Mouse (Mus musculus) midbrain, embryonic 14.5 days (tissue): Measurements from ENCODE around the gene Cdh23. TPM values are rescaled to one million over a fixed set of nuclear protein-coding genes. Genes with fewer than 3 reads are reported as not detected.

ENCODE experiments used
- ATAC-seq: fragments of 200-750 bp; cut with Nextera tagmentation; 2 replicates; pipeline ENCODE4 v1.8.0; 2017; ENCODE audit warnings: moderate number of reproducible peaks, moderate library complexity; ENCODE audit not compliant: low FRiP score, low TSS enrichment
- DNase-seq: peaks from one replicate; pipeline ENCODE4 v3.0.0-alpha.2; 2015
- H3K27ac ChIP-seq: fragments of 300-500 bp; sonication (generic); replicated peaks from 2 replicates; pipeline ENCODE4 v1.5.1; 2014; ENCODE audit warnings: mild to moderate bottlenecking, low read depth, low read length, moderate library complexity
- H3K27me3 ChIP-seq: fragments of 300-500 bp; sonication (generic); 2 replicates; pipeline ENCODE4 v1.6.1; 2014; ENCODE audit warnings: low read length, control low read depth, mixed read lengths; ENCODE audit not compliant: control insufficient read depth, insufficient read depth
- H3K36me3 ChIP-seq: fragments of 300-500 bp; sonication (generic); 2 replicates; pipeline ENCODE4 v1.6.1; 2014; ENCODE audit warnings: low read length, control low read depth; ENCODE audit not compliant: control insufficient read depth, insufficient read depth
- H3K4me1 ChIP-seq: fragments of 300-500 bp; sonication (generic); 2 replicates; pipeline ENCODE4 v1.6.1; 2014; ENCODE audit warnings: mild to moderate bottlenecking, antibody characterized with exemption, low read length, control low read depth; ENCODE audit not compliant: control insufficient read depth, insufficient read depth
- H3K4me2 ChIP-seq: fragments of 300-500 bp; sonication (generic); 2 replicates; pipeline ENCODE4 v1.6.1; 2014; ENCODE audit warnings: mild to moderate bottlenecking, low read length, moderate library complexity
- H3K4me3 ChIP-seq: fragments of 300-500 bp; sonication (generic); replicated peaks from 2 replicates; pipeline ENCODE4 v1.5.1; 2014; ENCODE audit warnings: low read depth, low read length
- H3K9ac ChIP-seq: fragments of 300-500 bp; sonication (generic); replicated peaks from 2 replicates; pipeline ENCODE4 v1.6.1; 2014; ENCODE audit warnings: mild to moderate bottlenecking, low read length, moderate library complexity
- H3K9me3 ChIP-seq: fragments of 300-500 bp; sonication (generic); 2 replicates; pipeline ENCODE4 v1.6.1; 2016; ENCODE audit warnings: low read length, control low read depth, mixed read lengths; ENCODE audit not compliant: control insufficient read depth
- WGBS: fragments of 180-500 bp; shearing (Covaris S2); extraction: QIAGEN DNeasy Blood & Tissue Kit; methylation state at CpG from one replicate; pipeline ENCODE4 v1.1.7; 2014; 5-methylcytosine and 5-hydroxymethylcytosine counted together
- polyA plus RNA-seq: library from polyadenylated mRNA; unstranded; fragments of >200 nt; fragmentation: Nextera tagmentation; extraction: Ambion mirVana; gene quantifications from 2 replicates; pipeline ENCODE4 v1.2.1, GENCODE M21; 2014

Cdh23 gene
- polyA plus RNA-seq, 1 experiment from 2014 or later = 5.0 TPM

GRCm38 (mm10) chr10:60737169-60737728, 41.0 kb upstream of the Cdh23 start:
- Histone ChIP-seq H3K36me3 (no peaks in the 10 kb centered on the region), H3K9ac (no peak overlapping the region), H3K4me1 (peaks cover 5% of the 10 kb centered on the region; the same call in 1 of the 2 replicates), H3K27me3 (no peaks in the 10 kb centered on the region), H3K27ac (no peak overlapping the region), H3K9me3 (no peaks in the 10 kb centered on the region), H3K4me3 (no peak overlapping the region), H3K4me2 (no peak overlapping the region)
- 53% methylated on average over 11 of the region's 11 CpGs for WGBS
- DNase-seq (no peak), ATAC-seq (no peak)

DNA sequence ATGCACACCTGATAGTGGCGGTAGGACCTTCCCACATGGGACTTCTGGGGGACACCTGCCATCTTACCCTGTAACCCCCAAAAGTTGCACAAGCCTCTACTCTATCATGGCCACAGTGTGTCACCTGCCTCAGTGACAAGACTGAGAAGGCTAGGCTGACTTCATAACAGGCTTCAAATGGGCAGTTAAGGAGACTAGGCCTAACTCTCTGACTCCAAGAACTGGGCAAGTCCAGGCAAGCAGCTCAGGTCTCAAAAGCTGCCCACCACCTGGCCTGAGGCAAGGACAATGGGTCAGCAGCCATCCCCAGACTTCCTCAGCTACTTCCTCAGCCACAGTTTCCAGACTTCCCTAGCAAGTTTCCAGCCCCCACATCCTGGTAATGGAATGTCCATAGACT, 39.4 kb upstream of the Cdh23 start:
- H3K9me3 ChIP-seq = no peaks in the 10 kb centered on the region
- WGBS = 86% methylated on average over 1 of the region's 1 CpGs
- H3K9ac ChIP-seq = no peak overlapping the region
- H3K4me2 ChIP-seq = no peak overlapping the region
- ATAC-seq = no peak
- H3K36me3 ChIP-seq = no peaks in the 10 kb centered on the region
- H3K27ac ChIP-seq = no peak overlapping the region
- no peak for DNase-seq
- H3K27me3 ChIP-seq = no peaks in the 10 kb centered on the region
- peaks cover 13% of the 10 kb centered on the region for H3K4me1 ChIP-seq
- H3K4me3 ChIP-seq = no peak overlapping the region

DNA sequence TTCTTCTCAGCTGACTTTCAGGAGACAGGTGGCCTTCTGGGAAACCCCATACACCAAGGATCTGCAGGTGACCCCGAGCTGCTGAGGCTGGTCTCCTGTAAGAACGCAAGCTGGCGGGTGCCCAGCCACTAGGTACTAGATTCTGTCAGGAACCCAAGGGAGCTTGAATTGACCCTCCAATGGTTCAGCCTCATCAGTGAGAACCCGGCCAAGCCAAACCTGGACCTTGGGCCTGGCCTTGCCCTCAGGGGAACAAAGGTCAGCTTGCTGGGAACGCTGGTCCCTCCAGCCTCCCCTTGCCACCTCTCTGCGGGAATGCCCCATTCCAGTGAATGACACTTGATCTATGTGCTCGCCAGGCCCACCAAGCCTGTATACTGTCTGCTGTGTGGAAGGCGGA, 37.2 kb upstream of the Cdh23 start:
- no peak overlapping the region for H3K9ac ChIP-seq
- no peaks in the 10 kb centered on the region for H3K36me3 ChIP-seq
- H3K27me3 ChIP-seq = no peaks in the 10 kb centered on the region
- ATAC-seq (no peak), DNase-seq (no peak)
- no peak overlapping the region for H3K4me2 ChIP-seq
- H3K4me3 ChIP-seq = no peak overlapping the region
- WGBS = 91% methylated on average over 8 of the region's 8 CpGs
- H3K27ac ChIP-seq = no peak overlapping the region
- peaks cover 13% of the 10 kb centered on the region for H3K4me1 ChIP-seq
- H3K9me3 ChIP-seq = no peaks in the 10 kb centered on the region

DNA sequence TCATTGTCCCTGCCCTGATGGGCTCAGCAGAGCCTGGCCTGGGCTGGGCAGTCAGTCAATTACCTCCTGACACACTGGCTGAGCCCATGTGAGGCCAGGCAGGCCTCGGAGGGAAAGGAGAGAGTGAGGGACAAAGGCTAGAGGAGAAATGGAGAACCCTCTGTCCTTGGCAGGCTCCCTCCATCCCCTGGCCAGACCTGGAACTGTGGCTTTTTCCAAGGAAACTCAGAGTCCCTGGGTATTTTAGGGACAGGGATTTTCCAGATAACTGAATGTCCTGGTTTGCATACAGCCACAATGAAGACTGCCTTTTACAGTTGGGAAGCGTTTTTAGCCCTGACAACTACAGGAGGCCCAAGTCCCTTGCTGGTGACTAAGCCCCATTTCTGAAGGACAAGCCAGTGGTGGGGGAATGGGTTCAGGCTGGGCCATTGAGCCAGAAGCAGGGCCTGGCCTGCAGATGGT, 36.1 kb upstream of the Cdh23 start:
- Histone ChIP-seq H3K36me3 (no peaks in the 10 kb centered on the region), H3K9ac (peak overlapping the region; percentile 39), H3K27me3 (no peaks in the 10 kb centered on the region), H3K4me1 (peaks cover 13% of the 10 kb centered on the region), H3K4me3 (no peak overlapping the region), H3K9me3 (no peaks in the 10 kb centered on the region), H3K27ac (peak overlapping the region; percentile 65), H3K4me2 (no peak overlapping the region)
- ATAC-seq = no peak
- no peak for DNase-seq
- WGBS = 31% methylated on average over 2 of the region's 2 CpGs

GRCm38 (mm10) chr10:60731742-60732141, 35.5 kb upstream of the Cdh23 start:
- Histone ChIP-seq H3K27ac (peak overlapping the region; percentile 65), H3K36me3 (no peaks in the 10 kb centered on the region), H3K4me2 (no peak overlapping the region), H3K4me1 (peaks cover 13% of the 10 kb centered on the region), H3K4me3 (no peak overlapping the region), H3K9ac (peak overlapping the region; percentile 39), H3K27me3 (no peaks in the 10 kb centered on the region), H3K9me3 (no peaks in the 10 kb centered on the region)
- 6% methylated on average over 5 of the region's 5 CpGs for WGBS
- ATAC-seq (peak; percentile 29; the same call in 1 of the 2 replicates), DNase-seq (peak; percentile 58)

GRCm38 (mm10) chr10:60727301-60727700, 31.0 kb upstream of the Cdh23 start:
- ATAC-seq (no peak), DNase-seq (no peak)
- Histone ChIP-seq H3K36me3 (no peaks in the 10 kb centered on the region), H3K4me2 (no peak overlapping the region), H3K4me3 (no peak overlapping the region), H3K27ac (no peak overlapping the region), H3K4me1 (peaks cover 9% of the 10 kb centered on the region), H3K9me3 (no peaks in the 10 kb centered on the region), H3K27me3 (no peaks in the 10 kb centered on the region), H3K9ac (no peak overlapping the region)
- WGBS = 31% methylated on average over 5 of the region's 5 CpGs

- WGBS = 76% methylated on average over 3 of the region's 3 CpGs
- Histone ChIP-seq H3K9ac (no peak overlapping the region), H3K27ac (no peak overlapping the region), H3K4me1 (peaks cover 8% of the 10 kb centered on the region), H3K27me3 (no peaks in the 10 kb centered on the region), H3K4me3 (no peak overlapping the region), H3K9me3 (no peaks in the 10 kb centered on the region), H3K4me2 (no peak overlapping the region), H3K36me3 (no peaks in the 10 kb centered on the region)
- ATAC-seq = no peak
- DNase-seq = no peak
These were observed 30.6 kb upstream of the Cdh23 start for GRCm38 (mm10) chr10:60726896-60727295.

GRCm38 (mm10) chr10:60724496-60724895, 28.2 kb upstream of the Cdh23 start:
- H3K36me3 ChIP-seq = no peaks in the 10 kb centered on the region
- H3K9me3 ChIP-seq = no peaks in the 10 kb centered on the region
- H3K27me3 ChIP-seq = no peaks in the 10 kb centered on the region
- no peak overlapping the region for H3K27ac ChIP-seq
- ATAC-seq (no peak), DNase-seq (no peak)
- 85% methylated on average over 6 of the region's 6 CpGs for WGBS
- H3K4me1 ChIP-seq = 0 out of 2 replicates have a peak, but pooled peaks cover 10% of the 10 kb centered on the region
- no peak overlapping the region for H3K4me2 ChIP-seq
- H3K4me3 ChIP-seq = no peak overlapping the region
- H3K9ac ChIP-seq = no peak overlapping the region

DNA sequence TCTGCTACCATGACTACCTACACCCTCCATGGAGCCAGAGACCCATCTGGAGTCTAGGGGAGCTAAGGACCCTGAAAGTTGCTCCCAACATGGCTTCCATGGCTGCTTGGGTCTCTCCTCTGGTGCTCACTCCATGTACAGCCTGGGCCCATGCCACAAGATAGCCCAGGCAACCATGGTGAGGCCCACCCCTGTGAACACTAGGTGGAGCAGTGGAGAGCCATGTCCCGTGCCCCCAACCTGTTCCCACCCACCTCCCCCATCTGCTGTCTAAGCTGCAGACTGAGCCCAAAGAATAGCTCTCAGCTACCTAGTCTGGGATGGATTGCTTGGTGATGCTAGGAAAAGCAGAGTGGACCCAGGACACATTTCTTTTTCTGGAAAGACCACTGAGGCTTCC, 27.1 kb upstream of the Cdh23 start:
- DNase-seq (no peak), ATAC-seq (no peak)
- Histone ChIP-seq H3K9ac (no peak overlapping the region), H3K27me3 (no peaks in the 10 kb centered on the region), H3K4me2 (no peak overlapping the region), H3K4me3 (no peak overlapping the region), H3K4me1 (0 out of 2 replicates have a peak, but pooled peaks cover 10% of the 10 kb centered on the region), H3K27ac (no peak overlapping the region), H3K9me3 (no peaks in the 10 kb centered on the region), H3K36me3 (no peaks in the 10 kb centered on the region)
- 46% methylated on average over 1 of the region's 1 CpGs for WGBS
